Mouse (Mus musculus): ENCODE results near the gene Hdgfl1. TPM values are rescaled to one million over a fixed set of nuclear protein-coding genes. Genes with fewer than 3 reads are reported as not detected.

Gene Hdgfl1
- total RNA-seq (2012; rRNA removed), result 0.09 and 0.32 TPM in 2 replicates

- Histone ChIP-seq H3K4me1 (ENCODE audit: control insufficient read depth in 2 of 2, insufficient read depth in 2 of 2, low read length in 2 of 2, poor library complexity in 1 of 2) (no peaks in the 10 kb centered on the region), H3K9me3 (ENCODE audit: control insufficient read depth, insufficient read depth, low read depth, low read length) (no peaks in the 10 kb centered on the region), H3K36me3 (ENCODE audit: control insufficient read depth, insufficient read depth, low read length, poor library complexity, severe bottlenecking) (no peaks in the 10 kb centered on the region), H3K9ac (ENCODE audit: insufficient read depth, low read depth, low read length, poor library complexity, severe bottlenecking) (peak within 1 kb of the TSS; percentile 42; the same call in 1 of the 2 replicates), H3K4me3 (ENCODE audit: insufficient read depth in 1 of 2, low read depth in 1 of 2, low read length in 2 of 2, poor library complexity in 1 of 2, severe bottlenecking in 1 of 2) (peak within 1 kb of the TSS; percentile 17 to 35; a peak in 2 of 4 replicates), H3K27ac (ENCODE audit: insufficient read depth, low read depth, low read length, poor library complexity, severe bottlenecking) (no peak within 1 kb of the TSS)
- no peak for TF ChIP-seq ZNF384 (IDR thresholded peaks at IDR 0.05; ENCODE audit: low read depth, low read length)
- no peak for TF ChIP-seq HCFC1 (IDR thresholded peaks at IDR 0.05; ENCODE audit: borderline replicate concordance, insufficient read depth, low read length)
- no peak for TF ChIP-seq ZC3H11A (IDR thresholded peaks at IDR 0.05; ENCODE audit: borderline replicate concordance, low read depth, low read length)
- no peak for TF ChIP-seq CHD2 (IDR thresholded peaks at IDR 0.05; ENCODE audit: low read depth, low read length)
- TF ChIP-seq MAFK (IDR thresholded peaks at IDR 0.05; ENCODE audit: insufficient read depth, low read depth, low read length), result no peak
- no peak for DNase-seq (ENCODE audit: low read depth, low spot score)
- in situ Hi-C loops (cut with MboI; ENCODE audit: low sequenced_read_pairs in 2 of 2, unreplicated experiment in 2 of 2), result no loop called here
These were observed at the start of gene Hdgfl1 for GRCm38 (mm10) chr13:26769955-26770354. TSS of gene Hdgfl1 (minus strand) at chr13:26770165.

GRCm38 (mm10) chr13:26795460-26795859 is 25.5 kb upstream of the Hdgfl1 start:
- no peak for DNase-seq (ENCODE audit: low read depth, low spot score)
- Histone ChIP-seq H3K9ac (ENCODE audit: insufficient read depth, low read depth, low read length, poor library complexity, severe bottlenecking) (no peak overlapping the region), H3K36me3 (ENCODE audit: control insufficient read depth, insufficient read depth, low read length, poor library complexity, severe bottlenecking) (no peaks in the 10 kb centered on the region), H3K4me3 (ENCODE audit: insufficient read depth in 1 of 2, low read depth in 1 of 2, low read length in 2 of 2, poor library complexity in 1 of 2, severe bottlenecking in 1 of 2) (no peak overlapping the region), H3K27ac (ENCODE audit: insufficient read depth, low read depth, low read length, poor library complexity, severe bottlenecking) (no peak overlapping the region), H3K9me3 (ENCODE audit: control insufficient read depth, insufficient read depth, low read depth, low read length) (no peaks in the 10 kb centered on the region), H3K4me1 (ENCODE audit: control insufficient read depth in 2 of 2, insufficient read depth in 2 of 2, low read length in 2 of 2, poor library complexity in 1 of 2) (no peaks in the 10 kb centered on the region)
- in situ Hi-C loops (cut with MboI; ENCODE audit: low sequenced_read_pairs in 2 of 2, unreplicated experiment in 2 of 2), result no loop called here
- no peak for TF ChIP-seq CHD2 (IDR thresholded peaks at IDR 0.05; ENCODE audit: low read depth, low read length)
- TF ChIP-seq HCFC1 (IDR thresholded peaks at IDR 0.05; ENCODE audit: borderline replicate concordance, insufficient read depth, low read length), result no peak
- TF ChIP-seq ZC3H11A (IDR thresholded peaks at IDR 0.05; ENCODE audit: borderline replicate concordance, low read depth, low read length), result no peak
- TF ChIP-seq ZNF384 (IDR thresholded peaks at IDR 0.05; ENCODE audit: low read depth, low read length), result no peak
- no peak for TF ChIP-seq MAFK (IDR thresholded peaks at IDR 0.05; ENCODE audit: insufficient read depth, low read depth, low read length)

GRCm38 (mm10) chr13:26769424-26769823 is 541 bp downstream of the Hdgfl1 start:
- peak overlapping the region; percentile 17 to 35; a peak in 2 of 4 replicates for H3K4me3 ChIP-seq (ENCODE audit: insufficient read depth in 1 of 2, low read depth in 1 of 2, low read length in 2 of 2, poor library complexity in 1 of 2, severe bottlenecking in 1 of 2)
- TF ChIP-seq MAFK (IDR thresholded peaks at IDR 0.05; ENCODE audit: insufficient read depth, low read depth, low read length), result no peak
- no peak for TF ChIP-seq ZNF384 (IDR thresholded peaks at IDR 0.05; ENCODE audit: low read depth, low read length)
- no peak for TF ChIP-seq CHD2 (IDR thresholded peaks at IDR 0.05; ENCODE audit: low read depth, low read length)
- TF ChIP-seq HCFC1 (IDR thresholded peaks at IDR 0.05; ENCODE audit: borderline replicate concordance, insufficient read depth, low read length), result no peak
- no peaks in the 10 kb centered on the region for H3K36me3 ChIP-seq (ENCODE audit: control insufficient read depth, insufficient read depth, low read length, poor library complexity, severe bottlenecking)
- H3K9ac ChIP-seq (ENCODE audit: insufficient read depth, low read depth, low read length, poor library complexity, severe bottlenecking), result peak overlapping the region; percentile 42; the same call in 1 of the 2 replicates
- DNase-seq (ENCODE audit: low read depth, low spot score), result no peak
- in situ Hi-C loops (cut with MboI; ENCODE audit: low sequenced_read_pairs in 2 of 2, unreplicated experiment in 2 of 2), result no loop called here
- H3K4me1 ChIP-seq (ENCODE audit: control insufficient read depth in 2 of 2, insufficient read depth in 2 of 2, low read length in 2 of 2, poor library complexity in 1 of 2), result no peaks in the 10 kb centered on the region
- H3K9me3 ChIP-seq (ENCODE audit: control insufficient read depth, insufficient read depth, low read depth, low read length), result no peaks in the 10 kb centered on the region
- H3K27ac ChIP-seq (ENCODE audit: insufficient read depth, low read depth, low read length, poor library complexity, severe bottlenecking), result no peak overlapping the region

DNA sequence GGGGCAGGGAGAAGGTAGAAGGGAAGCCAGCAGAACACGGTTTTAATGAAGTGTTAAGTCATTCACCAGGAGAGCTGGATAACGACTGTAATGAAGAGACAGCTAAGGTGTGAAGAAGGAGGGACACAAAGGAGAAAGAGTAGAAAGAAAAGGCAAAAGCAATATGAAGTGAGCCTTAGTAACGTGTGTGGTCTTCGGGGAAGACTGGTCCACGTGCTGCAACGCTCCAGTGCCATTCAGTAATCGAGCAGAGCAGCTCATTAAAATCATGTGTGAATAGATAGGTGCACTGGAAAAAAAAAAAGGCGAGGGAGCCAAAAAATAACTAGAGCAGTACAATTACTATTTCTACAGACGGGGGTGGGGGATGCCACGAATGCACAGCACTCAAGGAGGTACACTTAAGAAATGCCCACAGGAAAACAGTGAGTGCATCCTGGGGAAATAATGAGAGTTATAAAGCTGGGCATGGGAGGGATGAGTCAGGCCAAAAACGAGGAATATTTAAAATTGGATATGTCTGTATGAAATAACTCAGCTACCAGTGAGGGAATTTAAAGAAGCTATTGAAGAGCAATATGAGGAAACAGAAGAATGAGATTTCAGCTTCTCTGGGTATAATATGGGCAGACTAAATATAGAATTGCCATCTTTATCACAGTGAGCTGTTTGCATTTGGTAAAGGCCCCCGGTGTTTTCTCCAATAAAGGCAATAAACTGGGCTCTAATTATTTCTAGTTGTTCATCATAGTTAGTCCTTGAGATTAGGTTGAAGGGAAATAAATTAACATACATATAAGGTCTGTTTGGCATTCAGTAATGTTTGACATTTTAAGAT is 7.8 kb downstream of the Hdgfl1 start:
- Histone ChIP-seq H3K27ac (ENCODE audit: insufficient read depth, low read depth, low read length, poor library complexity, severe bottlenecking) (no peak overlapping the region), H3K4me1 (ENCODE audit: control insufficient read depth in 2 of 2, insufficient read depth in 2 of 2, low read length in 2 of 2, poor library complexity in 1 of 2) (no peaks in the 10 kb centered on the region), H3K9me3 (ENCODE audit: control insufficient read depth, insufficient read depth, low read depth, low read length) (no peaks in the 10 kb centered on the region), H3K36me3 (ENCODE audit: control insufficient read depth, insufficient read depth, low read length, poor library complexity, severe bottlenecking) (no peaks in the 10 kb centered on the region), H3K4me3 (ENCODE audit: insufficient read depth in 1 of 2, low read depth in 1 of 2, low read length in 2 of 2, poor library complexity in 1 of 2, severe bottlenecking in 1 of 2) (no peak overlapping the region), H3K9ac (ENCODE audit: insufficient read depth, low read depth, low read length, poor library complexity, severe bottlenecking) (no peak overlapping the region)
- no peak for DNase-seq (ENCODE audit: low read depth, low spot score)
- TF ChIP-seq MAFK (IDR thresholded peaks at IDR 0.05; ENCODE audit: insufficient read depth, low read depth, low read length), result no peak
- no peak for TF ChIP-seq CHD2 (IDR thresholded peaks at IDR 0.05; ENCODE audit: low read depth, low read length)
- no peak for TF ChIP-seq ZC3H11A (IDR thresholded peaks at IDR 0.05; ENCODE audit: borderline replicate concordance, low read depth, low read length)
- TF ChIP-seq HCFC1 (IDR thresholded peaks at IDR 0.05; ENCODE audit: borderline replicate concordance, insufficient read depth, low read length), result no peak
- no peak for TF ChIP-seq ZNF384 (IDR thresholded peaks at IDR 0.05; ENCODE audit: low read depth, low read length)
- in situ Hi-C loops (cut with MboI; ENCODE audit: low sequenced_read_pairs in 2 of 2, unreplicated experiment in 2 of 2), result no loop called here

Measured in ES-E14 (cell line).